Mouse (Mus musculus) heart, adult 2 months (tissue): ENCODE data around the gene Iqcj. TPM values are rescaled to one million over a fixed set of nuclear protein-coding genes. Genes with fewer than 3 reads are reported as not detected.

ENCODE experiments used
- DNase-seq, 2 experiments: peaks; one replicate each; pipeline ENCODE4 v3.0.0; 2021
- H3K27ac ChIP-seq: fragments of 200-600 bp; 2 replicates; pipeline ENCODE4 v1.8.1; 2022
- H3K27me3 ChIP-seq: fragments of 200-500 bp; 2 replicates; pipeline ENCODE4 v1.6.1; 2012; ENCODE audit warnings: mild to moderate bottlenecking, low read length, inconsistent platforms, mixed read lengths; ENCODE audit not compliant: control insufficient read depth, insufficient read depth
- H3K36me3 ChIP-seq: fragments of 200-500 bp; 2 replicates; pipeline ENCODE4 v1.6.1; 2012; ENCODE audit warnings: low read length, inconsistent platforms; ENCODE audit not compliant: control insufficient read depth, insufficient read depth
- H3K4me1 ChIP-seq: fragments of 200-500 bp; 2 replicates; pipeline ENCODE4 v1.6.1; 2011; ENCODE audit warnings: low read length; ENCODE audit not compliant: control insufficient read depth, insufficient read depth
- H3K4me3 ChIP-seq: fragments of 200-600 bp; 2 replicates; pipeline ENCODE4 v1.8.1; 2022
- H3K79me2 ChIP-seq: fragments of 200-500 bp; replicated peaks from 2 replicates; pipeline ENCODE4 v1.6.1; 2012; ENCODE audit warnings: mild to moderate bottlenecking, inconsistent platforms, low read length, moderate library complexity, mixed read lengths; ENCODE audit not compliant: control insufficient read depth, insufficient read depth
- H3K9ac ChIP-seq: fragments of 200-500 bp; 2 replicates; pipeline ENCODE4 v1.6.1; 2012; ENCODE audit warnings: low read depth, mild to moderate bottlenecking, control low read depth, inconsistent platforms, low read length, mixed read lengths
- CTCF ChIP-seq: fragments of 200-600 bp; IDR thresholded peaks from 2 replicates; pipeline ENCODE4 v1.8.1; 2022; ENCODE audit warnings: antibody characterized with exemption, mild to moderate bottlenecking, moderate library complexity
- EP300 ChIP-seq: fragments of 200-500 bp; IDR thresholded peaks from 2 replicates; pipeline ENCODE4 v1.6.1; 2011; ENCODE audit warnings: low read depth, low read length, control low read depth; ENCODE audit not compliant: insufficient read depth
- POLR2A ChIP-seq: fragments of 200-500 bp; IDR thresholded peaks from 2 replicates; pipeline ENCODE4 v1.6.1; 2011; ENCODE audit warnings: mild to moderate bottlenecking, low read depth, low read length, control low read depth; ENCODE audit not compliant: insufficient read depth
- WGBS: fragments of 180-500 bp; shearing (Covaris S2); methylation state at CpG from one replicate; pipeline ENCODE4 v1.1.7; 2018; 5-methylcytosine and 5-hydroxymethylcytosine counted together
- intact Hi-C: fragments of 180-260 bp; cut with DNase I; formaldehyde crosslinking; loops from one replicate; pipeline ENCODE4 v1.15.1; 2025
- polyA plus RNA-seq: library from polyadenylated mRNA; depleted of rRNA; stranded (reverse); fragments of >200 nt; gene quantifications from 2 replicates; pipeline ENCODE4 v1.2.3, GENCODE M21; 2012
- total RNA-seq, 2 experiments: library from RNA; stranded (reverse); gene quantifications; 2 replicates each; pipeline ENCODE4 v1.2.3; 2021

Gene Iqcj
- total and polyA plus RNA-seq, 3 experiments: not detected

DNA sequence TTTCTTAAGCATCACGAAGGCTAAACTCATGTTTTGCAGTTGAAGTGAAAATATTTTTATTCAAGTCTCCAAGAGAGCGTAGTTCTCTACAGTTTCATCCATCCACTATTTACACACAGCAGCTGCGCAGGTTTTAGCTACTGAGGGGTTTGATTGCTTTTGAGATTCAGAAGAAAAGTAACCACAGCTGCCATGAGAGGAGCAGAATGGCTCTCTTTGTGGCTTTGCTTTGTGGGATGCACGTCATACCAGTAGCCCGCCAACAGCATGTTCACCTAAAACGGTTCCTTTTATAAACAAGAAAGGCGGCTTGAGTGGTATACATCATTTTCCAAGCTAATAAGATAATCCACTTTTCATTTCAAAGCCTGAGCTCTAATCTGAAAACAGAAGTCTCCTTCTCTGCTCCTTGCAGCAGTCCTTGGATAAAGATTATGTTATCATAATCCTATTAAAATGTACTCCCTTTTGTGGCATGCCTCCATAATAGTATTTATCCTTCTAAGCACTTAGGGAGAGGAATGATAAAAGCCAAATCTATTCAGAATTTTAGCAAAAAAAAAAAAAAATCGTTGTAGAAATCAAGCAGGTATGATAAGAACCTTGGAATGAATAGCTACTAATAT lies 26.7 kb downstream of the Iqcj start:
- no peak for DNase-seq
- Histone ChIP-seq H3K27me3 (no peaks in the 10 kb centered on the region), H3K36me3 (no peaks in the 10 kb centered on the region), H3K4me3 (no peak overlapping the region), H3K27ac (no peak overlapping the region), H3K9ac (no peak overlapping the region), H3K79me2 (no peaks in the 10 kb centered on the region), H3K4me1 (no peaks in the 10 kb centered on the region)
- intact Hi-C loops: no loop called here
- no peak for TF ChIP-seq POLR2A
- TF ChIP-seq CTCF: no peak
- TF ChIP-seq EP300: no peak
- WGBS: 68% methylated on average over 8 of the region's 8 CpGs

DNA sequence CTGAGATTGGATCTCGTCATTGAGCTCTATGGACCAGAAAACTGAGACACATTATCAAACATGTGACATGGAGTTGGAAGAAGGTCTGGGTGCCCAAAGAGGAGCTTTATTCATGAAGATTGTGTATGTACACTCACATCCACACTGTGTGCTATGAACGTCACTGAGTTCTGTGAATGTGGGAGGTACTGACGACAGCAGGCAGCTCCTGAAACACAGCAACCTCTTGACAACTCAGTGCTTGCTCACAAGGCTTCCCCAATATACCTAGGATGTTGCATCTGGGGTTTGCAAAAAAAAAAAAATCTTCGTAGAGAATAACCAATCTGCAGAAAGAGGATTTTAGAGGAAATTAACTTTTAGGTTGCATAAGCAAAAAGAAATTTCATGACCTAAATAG lies 31.1 kb downstream of the Iqcj start:
- WGBS: 61% methylated on average over 4 of the region's 4 CpGs
- intact Hi-C loops: no loop called here
- TF ChIP-seq POLR2A: no peak
- TF ChIP-seq EP300: no peak
- no peak for TF ChIP-seq CTCF

DNA sequence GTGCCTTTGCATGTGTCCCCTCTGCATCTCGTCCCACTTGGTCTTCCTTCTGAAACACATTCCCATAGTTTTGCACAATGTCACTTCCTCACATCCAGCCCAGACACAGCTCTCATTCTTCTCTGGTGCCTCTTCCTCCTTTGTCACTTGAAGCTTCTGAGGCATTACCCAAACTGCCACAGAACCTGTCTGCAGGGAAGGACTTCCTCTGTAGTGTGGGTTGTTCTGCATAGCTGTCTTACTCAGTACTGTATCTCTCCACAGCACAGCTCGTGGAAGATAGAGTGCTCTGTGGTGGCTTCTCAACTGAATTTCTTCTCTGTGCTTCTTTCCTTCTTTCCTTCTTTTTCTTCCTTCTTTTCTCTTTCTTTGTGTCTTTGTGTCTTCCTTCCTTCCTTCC lies 33.4 kb downstream of the Iqcj start:
- WGBS: 53% methylated on average over 2 of the region's 2 CpGs
- Histone ChIP-seq H3K27ac (no peak overlapping the region), H3K79me2 (no peaks in the 10 kb centered on the region), H3K36me3 (no peaks in the 10 kb centered on the region), H3K4me1 (no peaks in the 10 kb centered on the region), H3K9ac (no peak overlapping the region), H3K4me3 (no peak overlapping the region), H3K27me3 (no peaks in the 10 kb centered on the region)
- DNase-seq: no peak
- TF ChIP-seq CTCF (no peak), POLR2A (no peak), EP300 (no peak)
- intact Hi-C loops: no loop called here

More for the DNA sequence above, 31.1 kb downstream of the Iqcj start:
- Histone ChIP-seq H3K79me2 (no peaks in the 10 kb centered on the region), H3K27me3 (no peaks in the 10 kb centered on the region), H3K36me3 (no peaks in the 10 kb centered on the region), H3K4me1 (no peaks in the 10 kb centered on the region), H3K9ac (no peak overlapping the region), H3K27ac (no peak overlapping the region), H3K4me3 (no peak overlapping the region)
- no peak for DNase-seq

DNA sequence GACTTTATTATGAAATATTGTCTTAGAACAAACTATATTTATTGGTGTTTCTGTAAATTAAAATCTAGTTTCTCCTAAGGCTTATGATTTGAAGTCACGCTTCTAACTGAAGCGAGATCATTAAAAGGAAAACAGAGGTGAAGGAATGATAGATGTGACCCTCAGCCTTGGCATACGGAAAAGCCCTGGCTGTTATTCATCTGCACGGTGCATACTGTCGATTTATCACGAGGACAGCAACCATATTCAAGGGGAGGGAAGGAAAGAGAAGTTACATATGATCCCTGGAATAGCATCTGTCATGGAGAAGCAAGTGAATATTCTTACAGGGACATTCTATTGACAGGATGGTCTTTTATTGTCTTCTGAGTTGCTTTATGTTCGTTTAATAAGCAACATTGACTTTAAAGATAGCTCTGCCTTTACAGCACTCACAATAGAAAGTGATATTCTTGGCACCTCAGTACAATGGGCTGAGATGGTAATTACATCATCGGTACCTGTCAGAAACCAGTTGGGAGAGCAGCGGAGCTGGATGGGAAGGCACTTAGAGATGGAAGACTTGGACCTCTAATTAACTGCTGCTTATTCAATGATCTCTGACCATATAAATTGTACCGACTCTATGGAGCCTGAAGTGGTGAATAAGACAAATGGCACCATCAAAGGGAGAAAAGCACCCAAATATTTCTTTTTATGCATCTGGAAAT lies 38.6 kb downstream of the Iqcj start:
- intact Hi-C loops: no loop called here
- Histone ChIP-seq H3K4me1 (no peaks in the 10 kb centered on the region), H3K4me3 (no peak overlapping the region), H3K36me3 (no peaks in the 10 kb centered on the region), H3K9ac (no peak overlapping the region), H3K27ac (no peak overlapping the region), H3K27me3 (no peaks in the 10 kb centered on the region), H3K79me2 (no peaks in the 10 kb centered on the region)
- DNase-seq: no peak
- TF ChIP-seq EP300: no peak
- TF ChIP-seq CTCF: no peak
- no peak for TF ChIP-seq POLR2A
- WGBS: 72% methylated on average over 10 of the region's 10 CpGs

DNA sequence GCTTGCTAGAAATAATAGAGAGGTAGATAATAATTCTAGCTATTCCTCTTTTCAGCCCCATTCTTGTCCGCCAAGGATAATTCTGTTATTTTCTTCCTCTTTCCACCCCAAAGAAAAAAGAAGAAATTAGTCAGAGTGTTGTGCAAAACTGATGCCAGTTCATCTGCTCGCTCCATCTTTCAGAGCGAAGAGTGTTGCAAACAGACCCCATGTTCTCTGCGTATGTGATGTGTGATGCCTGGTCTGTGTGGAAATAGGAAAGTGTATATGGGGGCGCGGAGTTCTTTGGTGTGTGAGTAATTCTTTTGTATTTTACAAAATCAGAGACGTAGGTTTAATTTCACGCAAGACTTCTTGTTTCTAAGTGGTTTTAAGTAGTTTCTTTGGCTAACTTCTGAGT lies 39.2 kb downstream of the Iqcj start:
- TF ChIP-seq CTCF (no peak), EP300 (no peak)
- H3K4me3 ChIP-seq: no peak overlapping the region
- no peaks in the 10 kb centered on the region for H3K4me1 ChIP-seq
- no peaks in the 10 kb centered on the region for H3K27me3 ChIP-seq
- DNase-seq: no peak
- intact Hi-C loops: no loop called here
- 92% methylated on average over 8 of the region's 8 CpGs for WGBS
- no peak overlapping the region for H3K27ac ChIP-seq
- H3K9ac ChIP-seq: no peak overlapping the region
- no peaks in the 10 kb centered on the region for H3K79me2 ChIP-seq
- no peaks in the 10 kb centered on the region for H3K36me3 ChIP-seq

DNA sequence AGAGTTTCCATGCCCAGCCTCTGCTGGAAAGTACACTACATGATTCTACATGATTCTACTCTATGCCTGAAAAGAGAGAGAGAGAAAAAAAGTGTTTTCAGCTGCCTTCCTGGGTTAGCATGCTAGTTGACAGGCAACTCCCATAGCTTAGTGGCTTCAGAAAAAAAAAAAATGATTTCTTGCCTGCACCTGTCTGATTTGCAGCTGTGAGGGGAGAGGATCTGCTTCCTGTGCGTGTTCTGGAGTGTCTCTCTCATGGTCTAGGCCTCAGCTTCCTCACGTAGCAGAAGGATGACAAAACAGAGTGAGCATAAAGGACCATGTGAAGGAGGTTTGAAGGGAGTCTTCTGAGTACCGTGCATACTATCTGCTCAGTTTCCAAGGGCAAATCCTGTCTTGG lies 39.9 kb downstream of the Iqcj start:
- H3K4me3 ChIP-seq: no peak overlapping the region
- intact Hi-C loops: no loop called here
- H3K36me3 ChIP-seq: no peaks in the 10 kb centered on the region
- H3K4me1 ChIP-seq: no peaks in the 10 kb centered on the region
- TF ChIP-seq CTCF: no peak
- no peak for TF ChIP-seq POLR2A
- no peak for TF ChIP-seq EP300
- whole genome bisulfite sequencing: 65% methylated on average over 3 of the region's 3 CpGs
- H3K27ac ChIP-seq: no peak overlapping the region
- no peaks in the 10 kb centered on the region for H3K27me3 ChIP-seq
- H3K79me2 ChIP-seq: no peaks in the 10 kb centered on the region
- DNase-seq: no peak
- H3K9ac ChIP-seq: no peak overlapping the region

DNA sequence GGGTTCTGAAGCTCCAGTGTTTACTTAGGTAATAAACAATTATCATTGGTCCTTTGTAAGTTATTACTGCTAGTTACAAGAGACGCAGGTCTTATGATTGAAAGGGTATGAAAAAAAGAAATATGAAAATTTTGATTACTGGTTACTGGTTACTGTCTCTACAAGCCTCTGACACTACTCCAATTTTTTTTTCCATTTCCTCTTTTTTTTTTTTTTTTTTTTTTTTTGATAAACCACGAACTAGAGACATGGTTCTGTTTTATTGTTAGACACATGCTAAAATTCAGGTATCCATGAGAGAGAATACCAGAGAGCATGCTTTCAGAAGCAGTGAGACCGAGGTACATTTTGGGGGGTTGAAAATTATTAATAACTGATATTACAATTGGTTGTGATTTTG lies 43.8 kb downstream of the Iqcj start:
- intact Hi-C loops: no loop called here
- H3K9ac ChIP-seq: no peak overlapping the region
- no peaks in the 10 kb centered on the region for H3K36me3 ChIP-seq
- H3K79me2 ChIP-seq: no peaks in the 10 kb centered on the region
- TF ChIP-seq CTCF: no peak
- no peak for TF ChIP-seq EP300
- TF ChIP-seq POLR2A: no peak
- no peak overlapping the region for H3K4me3 ChIP-seq
- H3K4me1 ChIP-seq: no peaks in the 10 kb centered on the region
- no peak for DNase-seq
- 61% methylated on average over 3 of the region's 3 CpGs for WGBS
- H3K27me3 ChIP-seq: 0 out of 2 replicates have a peak, but pooled peaks cover 3% of the 10 kb centered on the region
- no peak overlapping the region for H3K27ac ChIP-seq
